Mouse (Mus musculus) ES-Bruce4 (cell line): ENCODE data around the gene Kcnip4.

Source experiments
- CTCF ChIP-seq: IDR thresholded peaks from one replicate; pipeline ENCODE4 v1.8.1; 2011; ENCODE audit warnings: low read depth, low read length
- EP300 ChIP-seq: IDR thresholded peaks from 2 replicates; pipeline ENCODE4 v1.6.1; 2011; ENCODE audit warnings: low read depth, low read length; ENCODE audit not compliant: insufficient read depth

DNA sequence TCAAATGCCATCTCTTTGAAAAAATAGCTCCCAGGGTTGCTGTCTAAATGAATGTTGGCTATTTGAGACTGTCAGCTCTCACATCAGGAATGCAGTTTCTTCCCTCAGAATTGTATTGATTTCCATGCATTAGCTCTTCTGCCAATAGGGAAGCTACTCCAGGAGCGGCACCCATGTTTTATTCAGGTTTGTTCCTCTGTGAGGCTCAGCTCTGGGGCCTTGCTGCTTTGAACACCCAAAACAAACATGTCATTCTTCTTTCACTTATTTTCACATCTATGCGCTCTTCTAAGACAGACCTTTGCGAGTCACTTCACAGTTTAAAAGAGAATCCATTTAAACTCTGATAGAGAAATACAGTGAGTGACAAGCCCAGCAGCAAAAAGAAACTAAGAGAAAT, 862.2 kb downstream of the Kcnip4 start:
- no peak for TF ChIP-seq CTCF
- TF ChIP-seq EP300: no peak
